Mouse (Mus musculus): Measurements from ENCODE around the gene Ak2. TPM values are rescaled to one million over a fixed set of nuclear protein-coding genes. Genes with fewer than 3 reads are reported as not detected.

Ak2 gene
- total and polyA plus RNA-seq, 3 experiments: 330 to 366 TPM; not detected in 1

DNA sequence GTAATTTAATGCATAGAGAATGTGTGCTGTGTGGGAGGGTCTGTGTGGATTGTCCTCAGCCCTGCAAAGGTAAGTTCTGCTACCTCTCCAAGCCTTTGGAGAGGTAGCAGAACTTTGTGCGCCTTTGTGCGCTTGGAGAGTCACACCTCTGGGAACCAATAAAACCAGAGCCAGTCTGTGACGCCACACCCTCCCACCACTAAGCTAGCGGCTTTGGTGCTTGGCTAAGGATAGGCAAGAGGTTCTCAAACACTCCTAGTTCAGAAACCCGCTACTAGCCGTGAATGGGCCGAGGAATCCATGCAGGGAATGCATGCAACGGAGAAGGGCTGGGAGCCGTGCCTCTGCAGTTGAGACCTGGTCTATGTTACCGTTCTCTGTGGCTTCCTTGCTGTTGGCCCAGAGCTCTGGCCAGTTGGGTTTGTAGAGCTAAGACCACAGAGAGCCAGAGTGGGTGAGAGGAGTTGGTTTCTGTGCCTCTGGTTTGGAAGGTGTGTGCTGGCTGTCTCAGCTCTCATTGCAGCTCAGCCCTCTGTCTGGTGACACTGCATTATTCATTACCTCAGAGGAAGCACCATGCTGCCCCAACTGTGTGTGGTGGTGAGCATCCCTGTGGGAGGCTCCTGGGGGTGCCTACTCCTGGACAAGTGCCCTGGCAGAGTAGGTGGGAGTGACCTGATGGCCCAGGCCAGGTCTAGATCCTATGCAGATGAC lies 21.6 kb downstream of the Ak2 start:
- Histone ChIP-seq H3K27ac (ENCODE audit: control insufficient read depth, low read depth, low read length) (no peak overlapping the region), H3K4me1 (ENCODE audit: control insufficient read depth in 1 of 2, insufficient read depth in 2 of 2, low read length in 2 of 2) (peaks cover 12 to 35% of the 10 kb centered on the region in 2 experiments), H3K9me3 (replicated peaks; ENCODE audit: insufficient read depth, low read length) (no peaks in the 10 kb centered on the region), H3K36me3 (ENCODE audit: control insufficient read depth in 1 of 2, insufficient read depth in 2 of 2, low read length in 2 of 2) (peaks cover 14 to 38% of the 10 kb centered on the region in 2 experiments), H3K79me2 (ENCODE audit: control insufficient read depth, insufficient read depth, low read length, poor library complexity) (no peaks in the 10 kb centered on the region), H3K4me3 (ENCODE audit: control insufficient read depth in 1 of 2, insufficient read depth in 1 of 2, low read depth in 2 of 2, low read length in 2 of 2) (no peak overlapping the region), H3K27me3 (ENCODE audit: control insufficient read depth in 1 of 2, insufficient read depth in 2 of 2, low read length in 2 of 2) (no peaks in the 10 kb centered on the region), H3K9ac (ENCODE audit: control insufficient read depth, low read depth, low read length, poor library complexity, severe bottlenecking) (no peak overlapping the region)
- DNase-seq (ENCODE audit: low read depth, low spot score): no peak
- TF ChIP-seq KAT2A (conservative IDR thresholded peaks at IDR 0.05; ENCODE audit: low read depth, low read length) (no peak), E2F4 (IDR thresholded peaks at IDR 0.05; ENCODE audit: borderline replicate concordance, low read depth, low read length) (no peak)

GRCm38 (mm10) chr4:129016329-129016728 lies 24.6 kb downstream of the Ak2 start:
- peaks cover 0 to 9% of the 10 kb centered on the region in 2 experiments; a peak in 2 of 4 replicates for H3K36me3 ChIP-seq (ENCODE audit: control insufficient read depth in 1 of 2, insufficient read depth in 2 of 2, low read length in 2 of 2)

DNA sequence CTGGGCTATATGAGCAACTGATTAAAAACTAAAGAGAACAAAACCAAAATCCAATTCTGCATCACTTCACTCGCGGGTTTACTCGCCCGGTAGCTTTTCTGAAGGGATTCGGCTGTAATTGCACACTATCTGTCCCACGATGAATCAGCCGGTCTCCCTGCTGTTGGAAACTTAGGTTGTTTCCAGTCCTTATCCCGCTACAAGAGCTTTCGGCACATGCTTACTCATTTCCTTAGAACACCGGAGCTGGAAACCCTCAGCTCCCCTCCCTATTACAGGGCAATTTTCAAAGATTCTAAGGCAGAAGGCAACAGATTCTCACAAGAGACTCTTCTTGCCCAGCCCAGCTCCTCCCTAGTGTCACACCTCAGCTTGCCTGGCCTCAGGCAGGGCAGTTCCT lies 25.4 kb downstream of the Ak2 start:
- Histone ChIP-seq H3K9ac (ENCODE audit: control insufficient read depth, low read depth, low read length, poor library complexity, severe bottlenecking) (no peak overlapping the region), H3K27ac (ENCODE audit: control insufficient read depth, low read depth, low read length) (no peak overlapping the region), H3K9me3 (replicated peaks; ENCODE audit: insufficient read depth, low read length) (no peaks in the 10 kb centered on the region), H3K27me3 (ENCODE audit: control insufficient read depth in 1 of 2, insufficient read depth in 2 of 2, low read length in 2 of 2) (no peaks in the 10 kb centered on the region), H3K4me1 (ENCODE audit: control insufficient read depth in 1 of 2, insufficient read depth in 2 of 2, low read length in 2 of 2) (peaks cover 0 to under 1% of the 10 kb centered on the region in 2 experiments; a peak in 1 of 4 replicates), H3K79me2 (ENCODE audit: control insufficient read depth, insufficient read depth, low read length, poor library complexity) (no peaks in the 10 kb centered on the region), H3K36me3 (ENCODE audit: control insufficient read depth in 1 of 2, insufficient read depth in 2 of 2, low read length in 2 of 2) (peaks cover 0 to 1% of the 10 kb centered on the region in 2 experiments; a peak in 2 of 4 replicates), H3K4me3 (ENCODE audit: control insufficient read depth in 1 of 2, insufficient read depth in 1 of 2, low read depth in 2 of 2, low read length in 2 of 2) (no peak overlapping the region)
- no peak for DNase-seq (ENCODE audit: low read depth, low spot score)
- no peak for TF ChIP-seq ZNF384 (IDR thresholded peaks at IDR 0.05; ENCODE audit: low read depth, low read length)
- no peak for TF ChIP-seq E2F4 (IDR thresholded peaks at IDR 0.05; ENCODE audit: borderline replicate concordance, low read depth, low read length)
- TF ChIP-seq TBP (IDR thresholded peaks at IDR 0.05; ENCODE audit: low read depth, low read length): no peak
- TF ChIP-seq GATA1 (IDR thresholded peaks at IDR 0.05; ENCODE audit: low read depth, low read length): no peak
- no peak for TF ChIP-seq EP300 (IDR thresholded peaks at IDR 0.05; ENCODE audit: low read depth in 1 of 2, low read length in 2 of 2)
- TF ChIP-seq GABPA (IDR thresholded peaks at IDR 0.05; ENCODE audit: low read depth, low read length): no peak
- no peak for TF ChIP-seq UBTF (IDR thresholded peaks at IDR 0.05; ENCODE audit: borderline replicate concordance, insufficient read depth, low read depth, low read length)
- TF ChIP-seq CHD2 (IDR thresholded peaks at IDR 0.05; ENCODE audit: low read length): no peak
- no peak for TF ChIP-seq SIN3A (IDR thresholded peaks at IDR 0.05; ENCODE audit: low read length)
- TF ChIP-seq TCF12 (IDR thresholded peaks at IDR 0.05; ENCODE audit: low read depth, low read length): no peak
- no peak for TF ChIP-seq ELF1 (IDR thresholded peaks at IDR 0.05; ENCODE audit: low read depth, low read length)
- TF ChIP-seq HCFC1 (IDR thresholded peaks at IDR 0.05; ENCODE audit: low read depth, low read length): no peak
- no peak for TF ChIP-seq TAL1 (IDR thresholded peaks at IDR 0.05; ENCODE audit: low read length)
- TF ChIP-seq JUND (IDR thresholded peaks at IDR 0.05; ENCODE audit: low read depth, low read length): no peak
- no peak for TF ChIP-seq RCOR1 (IDR thresholded peaks at IDR 0.05; ENCODE audit: low read depth, low read length)
- TF ChIP-seq ZMIZ1 (IDR thresholded peaks at IDR 0.05; ENCODE audit: low read depth, low read length): no peak
- TF ChIP-seq CTCF (IDR thresholded peaks at IDR 0.05 in 2 of 3, conservative IDR thresholded peaks at IDR 0.05 in 1 of 3; ENCODE audit: control insufficient read depth in 1 of 3, insufficient read depth in 1 of 3, low read depth in 2 of 3, low read length in 3 of 3, poor library complexity in 1 of 3, severe bottlenecking in 1 of 3): no peak

More at GRCm38 (mm10) chr4:129016329-129016728, 24.6 kb downstream of the Ak2 start:
- Histone ChIP-seq H3K4me1 (ENCODE audit: control insufficient read depth in 1 of 2, insufficient read depth in 2 of 2, low read length in 2 of 2) (peaks cover 0 to 9% of the 10 kb centered on the region in 2 experiments; a peak in 3 of 4 replicates), H3K4me3 (ENCODE audit: control insufficient read depth in 1 of 2, insufficient read depth in 1 of 2, low read depth in 2 of 2, low read length in 2 of 2) (no peak overlapping the region), H3K9me3 (replicated peaks; ENCODE audit: insufficient read depth, low read length) (no peaks in the 10 kb centered on the region), H3K27me3 (ENCODE audit: control insufficient read depth in 1 of 2, insufficient read depth in 2 of 2, low read length in 2 of 2) (no peaks in the 10 kb centered on the region), H3K9ac (ENCODE audit: control insufficient read depth, low read depth, low read length, poor library complexity, severe bottlenecking) (no peak overlapping the region), H3K27ac (ENCODE audit: control insufficient read depth, low read depth, low read length) (no peak overlapping the region), H3K79me2 (ENCODE audit: control insufficient read depth, insufficient read depth, low read length, poor library complexity) (no peaks in the 10 kb centered on the region)
- DNase-seq (ENCODE audit: low read depth, low spot score): no peak
- TF ChIP-seq ETS1 (IDR thresholded peaks at IDR 0.05; ENCODE audit: low read depth, low read length) (no peak), JUND (IDR thresholded peaks at IDR 0.05; ENCODE audit: low read depth, low read length) (no peak), USF1 (IDR thresholded peaks at IDR 0.05; ENCODE audit: low read depth, low read length) (peak; percentile 43; the same call in 1 of the 2 replicates)

Data from MEL (cell line).